Mouse (Mus musculus) bone marrow macrophage, adult 2 months (primary cell): ENCODE results near the gene Amotl1.

Experiments
- CTCF ChIP-seq: IDR thresholded peaks from 2 replicates; pipeline ENCODE4 v1.5.1; 2012; ENCODE audit warnings: low read depth, mild to moderate bottlenecking, low read length, moderate library complexity
- POLR2A ChIP-seq: IDR thresholded peaks from 2 replicates; pipeline ENCODE4 v1.6.1; 2012; ENCODE audit warnings: mild to moderate bottlenecking, low read depth, low read length, borderline replicate concordance

DNA sequence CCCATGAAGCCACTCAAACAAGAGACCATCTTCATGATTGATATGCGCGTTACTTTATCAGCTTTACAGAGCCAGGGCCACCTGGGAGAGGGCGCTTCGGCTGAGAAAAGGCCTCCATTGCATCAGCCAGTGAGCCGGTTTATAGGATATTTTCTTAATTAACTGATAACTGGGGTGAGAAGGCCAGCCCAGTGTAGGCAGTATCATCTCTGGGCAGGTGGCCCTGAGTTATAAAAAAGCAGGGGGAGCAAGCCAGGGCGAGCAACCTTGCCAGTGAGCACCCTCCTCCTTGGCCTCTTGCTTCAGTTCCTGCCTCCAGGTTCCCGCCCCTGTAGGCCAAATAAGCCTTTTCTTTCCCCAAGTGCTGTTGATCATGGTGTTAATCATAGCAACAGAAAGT lies 81.5 kb downstream of the Amotl1 start:
- TF ChIP-seq CTCF (no peak), POLR2A (no peak)
